Mouse (Mus musculus): ENCODE data around the gene Ston2.

Gene Ston2

GRCm38 (mm10) chr12:91787959-91788437 lies at the start of gene Ston2:
Gene Ston2 (minus strand): TSS chr12:91788387.
- DNase-seq (ENCODE audit: low read depth, low spot score): no peak

GRCm38 (mm10) chr12:91837401-91838065 lies 49.3 kb upstream of the Ston2 start:
- DNase-seq (ENCODE audit: low read depth, low spot score): no peak

GRCm38 (mm10) chr12:91833939-91834333 lies 45.7 kb upstream of the Ston2 start:
- DNase-seq (ENCODE audit: low read depth, low spot score): no peak

- no peak for DNase-seq (ENCODE audit: low read depth, low spot score)
These were observed 45.2 kb upstream of the Ston2 start for GRCm38 (mm10) chr12:91833237-91833938.

GRCm38 (mm10) chr12:91831410-91831809 lies 43.2 kb upstream of the Ston2 start:
- DNase-seq (ENCODE audit: low read depth, low spot score): no peak

GRCm38 (mm10) chr12:91820461-91820860 lies 32.3 kb upstream of the Ston2 start:
- no peak for DNase-seq (ENCODE audit: low read depth, low spot score)

GRCm38 (mm10) chr12:91818726-91819125 lies 30.5 kb upstream of the Ston2 start:
- DNase-seq (ENCODE audit: low read depth, low spot score): no peak

- peak; percentile 74 for DNase-seq (ENCODE audit: low read depth, low spot score)
These were observed 27.8 kb upstream of the Ston2 start for GRCm38 (mm10) chr12:91815990-91816389.

GRCm38 (mm10) chr12:91815552-91815951 lies 27.4 kb upstream of the Ston2 start:
- DNase-seq (ENCODE audit: low read depth, low spot score): no peak

- DNase-seq (ENCODE audit: low read depth, low spot score): no peak
These were observed 20.7 kb upstream of the Ston2 start for GRCm38 (mm10) chr12:91808911-91809310.

- DNase-seq (ENCODE audit: low read depth, low spot score): no peak
These were observed 19.6 kb upstream of the Ston2 start for GRCm38 (mm10) chr12:91807761-91808160.

- DNase-seq (ENCODE audit: low read depth, low spot score): no peak
These were observed 18.9 kb upstream of the Ston2 start for GRCm38 (mm10) chr12:91807095-91807494.

GRCm38 (mm10) chr12:91804262-91804661 lies 16.1 kb upstream of the Ston2 start:
- DNase-seq (ENCODE audit: low read depth, low spot score): no peak

- no peak for DNase-seq (ENCODE audit: low read depth, low spot score)
These were observed 15.2 kb upstream of the Ston2 start for GRCm38 (mm10) chr12:91803207-91803932.

- DNase-seq (ENCODE audit: low read depth, low spot score): no peak
These were observed 14.5 kb upstream of the Ston2 start for GRCm38 (mm10) chr12:91802586-91803206.

GRCm38 (mm10) chr12:91800861-91801385 lies 12.7 kb upstream of the Ston2 start:
- DNase-seq (ENCODE audit: low read depth, low spot score): no peak

GRCm38 (mm10) chr12:91799821-91800335 lies 11.7 kb upstream of the Ston2 start:
- no peak for DNase-seq (ENCODE audit: low read depth, low spot score)

- DNase-seq (ENCODE audit: low read depth, low spot score): peak; percentile 26
These were observed 11.2 kb upstream of the Ston2 start for GRCm38 (mm10) chr12:91799379-91799773.

GRCm38 (mm10) chr12:91798720-91799378 lies 10.7 kb upstream of the Ston2 start:
- DNase-seq (ENCODE audit: low read depth, low spot score): peak; percentile 48

GRCm38 (mm10) chr12:91796774-91797173 lies 8.6 kb upstream of the Ston2 start:
- DNase-seq (ENCODE audit: low read depth, low spot score): no peak

- DNase-seq (ENCODE audit: low read depth, low spot score): peak; percentile 75
These were observed 5.1 kb upstream of the Ston2 start for GRCm38 (mm10) chr12:91793266-91793665.

Data from ZHBTc4 (cell line).